Mouse (Mus musculus) granulocyte monocyte progenitor cell, adult 5-6 weeks (primary cell): ENCODE measurements around the gene Ang. TPM values are rescaled to one million over a fixed set of nuclear protein-coding genes. Genes with fewer than 3 reads are reported as not detected.

ENCODE experiments used
- ATAC-seq: replicated peaks from 2 replicates; pipeline ENCODE4 v1.8.0; 2016; ENCODE audit warnings: mild to moderate bottlenecking, moderate TSS enrichment, inconsistent platforms; ENCODE audit not compliant: poor library complexity, severe bottlenecking
- total RNA-seq, 2 experiments: library from RNA; stranded (forward) in 1 of 2; stranded (reverse) in 1 of 2; fragments of 200-712, 200-1000 nt in 1 of 2; fragments of >200 nt in 1 of 2; fragmentation: Nextera tagmentation in 1 of 2; gene quantifications; 2 replicates each; pipeline ENCODE4 v1.2.3; 2014 to 2017

The Ang gene
- total RNA-seq, 2 experiments from 2014 or later = 0.45 to 1.8 TPM

GRCm38 (mm10) chr14:51088166-51088969 lies 2.6 kb upstream of the Ang start:
- peak; percentile 19 for ATAC-seq

GRCm38 (mm10) chr14:51088970-51089673 lies 1.8 kb upstream of the Ang start:
- peak; percentile 68 for ATAC-seq

GRCm38 (mm10) chr14:51089674-51090076 lies 1.3 kb upstream of the Ang start:
- no peak for ATAC-seq

GRCm38 (mm10) chr14:51090077-51090781 lies 721 bp upstream of the Ang start:
- 0 out of 2 replicates have a peak, but pooled peaks have one; percentile 10 for ATAC-seq

- ATAC-seq = no peak
Observed at GRCm38 (mm10) chr14:51092073-51092620, 1.2 kb downstream of the Ang start.

- ATAC-seq = no peak
Observed at GRCm38 (mm10) chr14:51093496-51093895, 2.5 kb downstream of the Ang start.

- ATAC-seq = peak; percentile 26
Observed at GRCm38 (mm10) chr14:51094096-51094875, 3.3 kb downstream of the Ang start.

GRCm38 (mm10) chr14:51094921-51095320 lies 4.0 kb downstream of the Ang start:
- no peak for ATAC-seq

- ATAC-seq = peak; percentile 54
Observed at GRCm38 (mm10) chr14:51095736-51096524, 5.0 kb downstream of the Ang start.

GRCm38 (mm10) chr14:51098300-51098699 lies 7.3 kb downstream of the Ang start:
- ATAC-seq = peak; percentile 42

GRCm38 (mm10) chr14:51098921-51099320 lies 8.0 kb downstream of the Ang start:
- ATAC-seq = no peak

- no peak for ATAC-seq
Observed at GRCm38 (mm10) chr14:51101284-51101683, 10.3 kb downstream of the Ang start.

- peak; percentile 81 for ATAC-seq
Observed at GRCm38 (mm10) chr14:51103217-51103616, 12.3 kb downstream of the Ang start.

GRCm38 (mm10) chr14:51104366-51104765 lies 13.4 kb downstream of the Ang start:
- no peak for ATAC-seq

- ATAC-seq = no peak
Observed at GRCm38 (mm10) chr14:51106449-51106967, 15.6 kb downstream of the Ang start.

GRCm38 (mm10) chr14:51111966-51112365 lies 21.0 kb downstream of the Ang start:
- no peak for ATAC-seq

GRCm38 (mm10) chr14:51113476-51113875 lies 22.5 kb downstream of the Ang start:
- no peak for ATAC-seq

GRCm38 (mm10) chr14:51113916-51114560 lies 23.1 kb downstream of the Ang start, which contains the start of gene Eddm3b:
Gene Eddm3b, plus strand, starts transcription at chr14:51114426.
- ATAC-seq = no peak
